Mouse (Mus musculus) megakaryocyte, embryonic 14.5 days (primary cell): ENCODE results near the gene Smyd3.

Experiments
- FLI1 ChIP-seq: IDR thresholded peaks from 2 replicates; pipeline ENCODE4 v1.6.1; 2012; ENCODE audit warnings: low read length, inconsistent platforms, mixed read lengths
- GATA1 ChIP-seq: IDR thresholded peaks from 3 replicates; pipeline ENCODE4 v1.6.1; 2012; ENCODE audit warnings: mixed read lengths, low read length, inconsistent platforms, borderline replicate concordance

DNA sequence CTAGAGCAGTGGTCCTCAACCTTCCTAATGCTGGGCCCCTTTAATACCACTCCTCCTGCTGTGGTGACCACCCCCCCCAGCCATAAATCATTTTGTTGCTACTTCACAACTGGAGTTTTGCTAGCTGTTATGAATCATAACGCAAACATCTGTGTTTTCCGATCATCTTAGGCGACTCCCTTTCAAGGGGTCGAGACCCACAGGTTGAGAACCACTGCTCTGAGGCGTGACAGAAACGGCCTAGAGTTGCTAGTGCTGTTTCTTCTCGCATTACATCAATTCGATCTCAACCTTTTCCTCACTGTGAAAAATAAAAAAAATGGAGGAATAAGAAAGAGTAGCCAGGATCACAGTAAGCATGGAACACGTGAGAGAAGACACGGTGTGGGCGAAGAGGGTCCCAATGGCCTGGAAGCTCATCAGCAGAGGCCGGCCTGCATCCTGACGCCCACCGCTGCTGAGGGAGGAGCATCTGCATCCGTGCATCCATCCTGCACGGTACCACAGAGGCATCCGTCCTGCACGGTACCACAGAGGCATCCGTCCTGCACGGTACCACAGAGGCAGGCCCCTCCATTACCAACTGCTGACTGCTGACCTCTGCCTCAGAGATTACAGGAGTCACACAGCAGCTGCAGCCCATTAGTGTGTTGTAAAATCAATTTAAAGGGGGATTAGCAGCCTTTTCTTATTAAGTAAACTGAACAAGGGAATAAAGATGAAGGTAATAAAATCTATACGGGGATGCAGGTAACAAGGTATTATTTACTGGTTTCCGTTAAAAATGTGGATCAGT, 56.6 kb downstream of the Smyd3 start:
- TF ChIP-seq GATA1 (no peak), FLI1 (no peak)
